Mouse (Mus musculus): ENCODE measurements at regions not wholly inside any gene's neighbourhood (a gene's known extent, or its start where the extent isn't known, plus 50 kb on each side); places are given as distances from the start of the nearest gene placed in this dataset.
A peak's percentile ranks its signal among the peaks of the same experiment; 100 is the strongest.

DNA sequence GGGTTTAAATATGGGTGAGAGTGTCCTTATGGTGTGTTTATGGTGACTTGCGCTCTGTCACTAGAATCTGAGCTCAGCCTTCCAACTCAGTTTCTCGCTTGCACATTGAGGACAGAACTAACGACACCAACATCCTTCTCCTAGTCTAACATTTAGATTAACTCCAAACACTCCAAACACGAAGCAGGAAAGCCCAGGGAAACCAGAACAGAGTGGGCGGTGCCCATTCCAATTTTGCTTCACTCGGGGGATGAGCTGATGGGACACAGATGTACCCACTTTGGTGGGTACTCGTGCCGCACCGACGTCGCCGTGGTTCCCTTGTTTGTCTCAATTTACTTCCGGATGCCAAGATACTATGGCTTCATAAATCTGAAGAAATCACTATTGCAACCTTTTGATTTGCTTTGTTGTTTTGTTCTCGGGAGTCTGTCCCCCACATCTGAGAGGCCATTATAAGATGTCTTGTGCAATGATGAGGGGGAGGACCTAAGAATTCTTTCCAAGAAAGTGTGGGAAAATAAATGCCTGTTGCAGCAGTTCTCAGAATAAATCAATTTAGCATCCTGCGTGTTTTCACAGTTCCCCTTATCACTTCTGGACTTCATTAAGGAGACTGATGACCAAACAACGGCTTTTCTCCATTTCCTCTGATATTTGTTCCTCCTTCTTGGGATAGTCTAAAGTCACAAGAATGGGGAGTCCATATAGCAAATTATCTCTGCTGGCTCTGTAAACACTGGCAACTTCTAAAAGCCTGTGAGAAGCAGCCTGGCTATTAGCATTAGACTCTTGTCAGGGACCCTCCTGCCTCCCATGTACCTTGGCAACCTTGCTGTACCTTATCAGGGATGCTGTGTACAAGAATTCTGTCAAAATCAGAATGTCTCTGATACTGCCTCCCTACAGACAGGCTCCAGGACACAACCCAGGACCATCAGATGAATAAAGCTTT is 96.2 kb upstream of the Klf9 start:
- DNase-seq = peak; percentile 60 to 67

DNA sequence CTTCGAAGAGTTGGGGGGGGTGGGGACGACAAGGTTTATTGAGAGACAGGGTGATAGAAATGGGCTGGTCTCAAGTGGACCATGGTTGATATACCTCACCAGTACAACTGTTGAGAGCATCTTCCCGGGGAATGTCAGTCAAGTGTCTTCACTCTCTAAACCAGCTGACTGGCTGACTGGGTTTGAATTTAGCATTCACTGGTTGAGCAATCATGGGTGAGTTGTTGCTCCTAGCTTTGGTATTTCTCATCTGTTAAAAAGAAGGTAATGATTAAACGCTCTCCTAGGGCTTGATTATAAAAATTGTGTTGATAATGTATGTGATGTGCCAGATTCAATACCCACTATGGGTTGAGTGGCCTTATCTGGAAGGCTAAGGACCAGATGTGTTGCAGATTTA is 89.6 kb upstream of the Klf9 start:
- DNase-seq = no peak

GRCm38 (mm10) chr19:23054440-23054839 is 86.6 kb upstream of the Klf9 start:
- peak; percentile 65 to 77 for DNase-seq

GRCm38 (mm10) chr19:23055916-23056805 is 84.9 kb upstream of the Klf9 start:
- peak in 1 of 2 experiments; percentile 67 for DNase-seq

- peak; percentile 92 to 96 for DNase-seq
Measured at GRCm38 (mm10) chr19:23056851-23057707, 83.9 kb upstream of the Klf9 start.

DNA sequence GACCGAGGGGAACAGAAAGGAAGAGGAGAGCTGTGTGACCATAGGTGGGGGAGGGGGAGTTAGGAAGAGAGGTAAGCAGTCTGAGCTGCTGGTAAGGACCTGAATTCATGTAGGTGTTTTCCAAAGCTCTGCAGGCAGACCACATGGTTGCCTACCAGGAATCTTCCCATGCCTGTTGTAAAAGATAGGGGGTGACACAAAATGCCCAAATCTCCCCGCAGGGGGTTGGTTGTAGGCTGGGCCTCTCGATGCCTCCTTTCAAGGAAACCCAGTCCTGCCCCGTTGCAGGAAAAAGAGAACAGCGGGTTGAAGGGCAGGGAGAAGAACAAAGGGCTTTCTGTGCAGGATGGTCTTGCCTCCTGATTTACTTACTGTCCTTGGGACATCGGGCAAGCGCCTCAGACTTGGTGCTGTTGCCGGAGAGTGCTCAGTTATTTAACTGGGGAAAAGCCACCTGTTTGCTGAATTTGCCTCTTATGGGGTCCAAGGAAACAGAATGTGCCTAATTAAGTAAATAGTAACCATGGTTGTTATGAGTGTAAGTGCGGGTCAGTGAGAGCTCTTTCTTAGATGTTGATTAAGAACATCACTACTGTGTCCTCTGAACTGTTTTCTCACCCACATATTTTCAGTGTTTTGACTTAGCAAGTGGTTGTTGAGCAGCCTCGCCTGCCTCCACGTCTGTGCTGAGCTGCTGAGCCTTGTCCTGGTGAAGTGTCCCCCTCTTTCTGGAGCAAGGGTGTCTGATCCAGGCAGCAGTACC is 83.1 kb upstream of the Klf9 start:
- peak; percentile 55 to 76 for DNase-seq

GRCm38 (mm10) chr19:23058502-23058900 is 82.5 kb upstream of the Klf9 start:
- peak in 1 of 2 experiments; percentile 42 for DNase-seq

GRCm38 (mm10) chr19:23061081-23061640 is 79.9 kb upstream of the Klf9 start:
- DNase-seq = no peak

GRCm38 (mm10) chr19:23061906-23062305 is 79.1 kb upstream of the Klf9 start:
- DNase-seq = no peak

DNA sequence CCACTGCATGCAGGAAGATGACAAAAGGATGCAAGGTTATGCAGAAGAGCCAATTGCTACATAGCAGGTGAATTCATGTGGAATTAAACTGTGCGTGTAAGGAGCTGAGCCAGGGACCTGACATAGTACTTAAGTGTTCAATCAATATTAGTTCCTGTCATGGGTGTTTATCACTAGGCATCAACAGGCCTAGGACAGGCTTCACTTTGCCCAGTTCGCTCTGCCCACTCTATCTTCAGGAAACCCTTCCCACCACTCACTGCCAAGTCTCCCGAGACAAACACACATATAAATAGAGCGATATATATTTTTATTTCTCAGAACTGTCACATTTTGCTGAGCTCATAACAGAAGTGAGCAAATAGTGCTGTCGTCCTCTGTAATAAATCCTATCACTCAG is 78.2 kb upstream of the Klf9 start:
- DNase-seq = no peak

DNA sequence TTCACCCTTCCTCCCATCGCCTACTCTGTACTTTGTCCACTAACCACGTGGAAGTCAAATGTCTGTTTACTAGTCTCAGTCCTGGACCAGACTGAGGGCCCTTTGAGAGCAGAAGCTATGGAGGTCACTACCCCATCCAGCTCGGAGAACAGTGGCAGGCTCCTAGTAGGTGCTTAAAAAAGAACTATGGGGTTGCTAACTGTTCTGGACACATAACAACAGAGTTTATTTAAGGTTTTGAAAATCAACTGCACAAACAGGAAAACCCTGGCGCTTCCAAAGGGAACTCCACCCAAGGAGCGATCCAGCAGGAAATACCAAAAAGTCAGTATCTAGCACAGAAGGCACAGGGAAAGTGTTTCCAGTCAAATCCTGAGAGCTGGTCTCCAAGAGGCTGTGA is 75.5 kb upstream of the Klf9 start:
- peak; percentile 77 to 89 for DNase-seq

- DNase-seq = no peak
Measured at GRCm38 (mm10) chr19:23066726-23067125, 74.3 kb upstream of the Klf9 start.

DNA sequence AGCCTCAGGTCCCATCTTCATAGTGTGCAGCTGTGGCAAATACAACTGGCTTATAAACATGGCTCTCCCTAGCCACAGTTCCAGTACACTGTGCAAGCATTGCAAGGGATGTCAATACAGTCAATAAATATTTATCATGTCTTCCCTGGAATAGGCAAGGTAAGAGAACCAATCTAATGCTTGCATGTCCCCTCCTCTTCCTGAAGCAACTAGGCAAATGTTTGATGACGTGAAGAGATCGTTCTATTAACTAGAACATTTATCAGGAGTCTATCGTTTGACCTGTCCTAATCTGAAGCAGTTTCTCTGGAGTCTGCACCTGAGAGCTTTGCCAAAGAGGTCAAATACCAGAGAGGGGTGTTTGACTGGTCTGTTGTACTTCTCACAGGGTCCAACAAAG is 72.4 kb upstream of the Klf9 start:
- no peak for DNase-seq

- DNase-seq = no peak
Measured at GRCm38 (mm10) chr19:23069656-23070055, 71.4 kb upstream of the Klf9 start.

DNA sequence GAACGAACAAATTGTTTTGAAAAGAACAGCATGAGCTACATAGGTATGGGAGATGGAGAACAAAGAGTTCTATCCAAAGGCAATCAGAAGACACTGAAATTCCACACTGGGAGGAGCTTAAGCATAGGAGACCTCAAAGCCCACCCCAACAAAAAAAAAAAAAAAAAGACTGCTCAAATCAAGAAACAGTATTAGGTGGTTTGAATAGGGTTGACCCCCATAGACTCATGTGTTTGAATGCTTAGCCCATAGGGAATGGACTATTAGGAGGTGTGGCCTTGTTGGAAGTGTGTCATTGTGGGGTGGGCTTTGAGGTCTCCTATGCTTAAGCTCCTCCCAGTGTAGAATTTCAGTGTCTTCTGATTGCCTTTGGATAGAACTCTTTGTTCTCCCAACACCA is 70.0 kb upstream of the Klf9 start:
- no peak for DNase-seq

DNA sequence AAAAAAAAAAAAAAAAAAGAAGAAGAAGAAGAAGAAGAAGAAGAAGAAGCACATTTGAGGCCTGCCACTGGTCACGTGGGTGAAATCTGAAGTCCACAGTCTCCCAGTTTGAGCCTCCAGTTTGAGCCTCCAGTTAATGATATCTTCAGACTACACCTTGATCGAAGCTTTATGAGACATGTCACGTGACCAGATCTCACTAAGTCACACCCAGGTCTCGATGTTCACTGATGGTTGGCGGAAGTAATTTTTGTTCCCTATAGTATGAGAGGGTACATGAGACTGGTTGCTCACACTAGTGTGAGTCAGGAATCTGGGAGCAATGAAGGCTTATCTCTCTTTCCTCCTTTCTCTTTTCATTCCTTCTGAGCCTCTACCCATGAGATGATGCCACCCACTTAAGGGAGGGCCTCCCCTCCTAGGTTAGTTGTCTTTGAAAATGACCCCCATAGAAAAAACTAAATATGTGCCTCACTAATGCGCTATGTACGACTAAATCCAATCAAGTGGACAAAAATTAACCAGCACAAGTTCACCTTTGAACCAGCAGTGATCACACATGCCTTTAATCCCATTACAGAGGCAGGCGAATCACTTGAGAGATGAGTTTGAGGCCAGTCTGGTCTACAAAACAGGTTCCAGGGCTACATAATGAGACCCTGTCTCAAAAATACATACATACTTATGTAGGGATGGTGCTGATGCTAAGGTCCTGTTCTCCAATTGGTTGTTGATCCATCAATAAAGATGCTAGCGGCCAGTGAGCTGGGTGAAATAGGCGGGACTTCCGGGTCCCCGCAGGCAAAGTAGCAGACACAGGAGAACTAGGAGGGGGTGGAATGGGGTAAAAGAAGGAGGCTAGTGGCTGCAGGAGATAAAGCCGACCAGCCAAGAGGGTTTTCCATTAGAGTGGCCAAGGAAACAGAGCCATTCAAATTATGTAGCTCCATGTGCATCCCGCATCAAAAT is 66.1 kb upstream of the Klf9 start:
- DNase-seq = no peak

DNA sequence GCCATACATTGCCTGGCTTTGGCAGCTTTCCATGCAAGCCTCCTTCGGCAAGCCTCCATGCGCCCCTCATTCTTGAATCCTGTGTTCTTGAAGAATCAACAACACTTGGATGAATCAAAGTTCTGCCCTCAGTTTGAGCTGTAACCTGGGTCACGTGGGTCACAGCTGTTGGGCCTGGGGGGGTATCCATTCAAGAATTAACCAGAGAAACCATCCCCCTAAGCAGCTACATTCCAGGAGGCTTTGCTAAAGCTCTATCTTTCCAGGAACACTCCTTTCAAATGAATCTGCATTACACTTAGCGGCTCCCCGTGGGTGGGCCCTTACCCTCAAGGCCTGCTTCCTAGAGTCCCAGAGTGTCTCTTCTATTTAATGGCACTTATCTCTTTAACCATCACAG is 65.2 kb upstream of the Klf9 start:
- no peak for DNase-seq

DNA sequence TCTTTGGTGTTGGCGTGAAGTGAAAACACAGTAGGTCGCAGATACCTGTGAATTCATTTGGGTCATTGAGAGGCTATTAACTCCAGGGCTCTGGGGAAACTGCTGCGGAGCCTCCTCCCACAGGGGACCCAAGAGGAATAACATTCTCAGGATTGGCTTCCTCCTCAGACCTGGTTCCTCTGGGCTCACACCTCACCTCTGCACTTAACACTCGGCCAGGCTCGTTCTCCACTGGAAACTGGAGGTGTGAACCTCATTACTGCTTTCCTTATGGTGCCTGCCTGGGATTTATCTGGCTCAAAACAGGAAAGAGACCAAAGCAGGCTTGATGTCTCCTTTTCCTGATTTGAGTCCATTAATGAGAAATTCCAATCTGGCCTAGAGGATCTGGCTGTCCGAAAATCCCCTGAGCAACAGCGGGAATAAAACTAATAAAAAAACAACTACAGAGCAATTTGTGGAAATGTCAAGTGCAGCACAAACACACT is 55.8 kb upstream of the Klf9 start:
- DNase-seq = no peak

GRCm38 (mm10) chr19:23087575-23087974 is 53.5 kb upstream of the Klf9 start:
- no peak for DNase-seq

- no peak for DNase-seq
Measured at GRCm38 (mm10) chr19:23089081-23089480, 51.9 kb upstream of the Klf9 start.

Data from heart, adult 18-20 months (tissue).